Mouse (Mus musculus) spleen, postnatal 14 days (tissue): Measurements from ENCODE around the gene Mapk11.

Experiments
- DNase-seq, 2 experiments: peaks; one replicate each; pipeline ENCODE4 v3.0.0; 2021 to 2022; ENCODE audit warnings: low spot score in 2 of 2

Gene Mapk11

DNA sequence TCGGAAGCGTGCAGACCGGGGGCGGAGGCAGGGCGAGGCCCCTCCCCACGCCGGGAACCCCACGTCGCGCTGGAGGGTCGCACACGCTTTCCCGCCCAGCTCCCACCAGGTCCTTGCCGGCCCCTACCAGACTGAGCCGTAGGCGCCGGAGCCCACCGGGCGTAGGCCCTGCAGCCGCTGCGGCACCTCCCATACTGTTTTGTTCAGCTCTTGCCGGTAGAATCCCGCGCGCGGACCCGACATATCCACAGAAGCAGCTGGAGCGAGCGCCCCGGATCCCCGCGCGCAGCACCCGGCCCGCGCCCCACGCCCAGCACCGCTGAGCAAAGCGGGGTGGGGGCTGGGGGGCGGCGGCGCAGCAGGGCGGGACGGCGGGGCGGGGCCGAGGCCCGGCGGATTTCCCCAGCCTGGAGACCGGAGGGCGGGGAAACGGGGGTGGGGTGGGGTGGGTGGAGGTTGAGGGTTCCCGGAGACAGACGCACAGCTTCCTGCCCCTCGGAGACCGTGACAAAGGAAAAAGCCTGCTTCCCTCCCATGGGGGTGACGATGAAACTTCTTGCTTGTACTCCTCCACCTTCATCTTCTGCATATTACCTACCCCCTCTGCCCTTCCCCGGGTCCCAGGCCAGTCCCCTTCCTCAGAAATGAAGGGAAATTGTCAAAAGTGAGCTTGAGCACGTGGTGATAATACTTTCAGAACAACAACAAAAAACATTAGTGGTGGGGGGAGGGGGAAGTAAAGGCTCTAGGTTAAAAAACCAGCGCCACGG lies at the start of gene Mapk11:
Gene Mapk11 (minus strand): TSS at position 358 of the 770 bp plus-strand sequence.
- DNase-seq: no peak

DNA sequence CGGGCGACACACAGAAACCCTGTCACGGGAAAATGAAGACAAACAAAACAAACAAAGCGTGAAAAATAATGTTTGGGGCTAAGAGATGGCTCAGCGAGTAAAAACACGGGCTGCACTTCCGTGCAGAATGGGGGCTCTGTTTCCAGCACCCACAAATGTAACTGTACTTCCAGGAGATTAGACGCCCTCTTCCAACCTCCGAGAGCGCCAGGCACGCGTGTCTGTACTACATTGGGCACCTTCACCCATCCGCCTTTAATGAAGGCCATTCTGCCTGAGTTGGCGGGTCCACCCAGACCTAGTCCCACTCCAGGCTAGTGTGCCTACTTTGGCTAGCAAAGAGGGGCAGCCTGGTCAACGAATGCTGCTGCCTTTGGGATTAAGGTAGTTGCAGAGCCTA lies 47.6 kb upstream of the Mapk11 start:
- no peak for DNase-seq

DNA sequence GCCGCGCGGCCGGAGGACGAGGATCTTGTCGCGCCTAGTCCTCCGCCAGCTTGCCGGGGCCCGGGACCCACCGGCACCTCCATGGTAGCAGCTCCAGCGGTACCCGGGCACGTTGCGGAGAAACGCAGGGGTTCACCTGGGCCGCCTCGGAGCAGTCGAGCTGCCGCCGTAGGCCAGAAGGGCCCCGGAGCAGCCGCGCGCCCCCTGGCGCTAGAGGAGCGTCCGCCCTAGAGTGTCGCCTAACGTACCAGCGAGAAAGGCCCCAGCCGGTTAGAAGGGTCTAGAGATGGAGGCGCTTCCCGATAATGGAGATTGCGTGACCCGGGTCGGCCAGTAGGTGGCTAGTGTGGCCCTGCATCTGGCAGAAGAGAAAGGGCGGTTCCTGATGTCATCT lies 46.9 kb upstream of the Mapk11 start, which contains the start of gene Dennd6b:
Gene Dennd6b (minus strand): TSS at position 184 of the 394 bp plus-strand sequence.
- DNase-seq: peak; percentile 95 to 96

DNA sequence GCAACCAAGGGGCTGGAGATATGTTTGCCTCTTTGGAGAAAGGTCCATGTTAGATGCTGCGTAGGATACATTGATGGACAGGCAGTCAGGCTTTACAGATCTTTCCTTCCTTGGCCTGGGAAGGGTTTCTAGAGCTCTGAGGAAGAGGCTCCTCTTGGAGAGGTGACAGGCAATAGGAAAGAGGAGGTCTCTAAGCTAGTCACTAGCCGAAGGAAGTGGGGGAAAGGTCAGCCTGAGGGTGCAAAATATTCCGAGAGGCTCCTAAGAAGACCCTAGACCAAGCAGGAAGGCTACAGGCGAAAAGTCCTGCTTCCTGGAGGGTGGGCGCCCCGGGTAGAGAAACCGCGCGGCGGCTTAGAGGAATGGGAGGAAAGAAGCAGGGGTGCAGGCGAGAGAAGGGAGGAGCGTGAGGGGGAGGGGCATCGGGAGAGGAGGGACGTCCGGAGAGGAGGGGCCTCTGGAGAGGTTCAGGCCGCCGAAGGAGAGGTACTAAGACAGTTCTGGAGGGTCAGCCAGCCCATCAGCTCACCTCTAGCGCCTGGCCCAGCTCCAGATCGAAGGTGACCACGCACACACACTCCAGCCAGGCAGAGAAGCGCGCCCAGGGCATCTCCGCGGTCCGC lies 46.4 kb upstream of the Mapk11 start:
- DNase-seq: peak; percentile 82 to 84

DNA sequence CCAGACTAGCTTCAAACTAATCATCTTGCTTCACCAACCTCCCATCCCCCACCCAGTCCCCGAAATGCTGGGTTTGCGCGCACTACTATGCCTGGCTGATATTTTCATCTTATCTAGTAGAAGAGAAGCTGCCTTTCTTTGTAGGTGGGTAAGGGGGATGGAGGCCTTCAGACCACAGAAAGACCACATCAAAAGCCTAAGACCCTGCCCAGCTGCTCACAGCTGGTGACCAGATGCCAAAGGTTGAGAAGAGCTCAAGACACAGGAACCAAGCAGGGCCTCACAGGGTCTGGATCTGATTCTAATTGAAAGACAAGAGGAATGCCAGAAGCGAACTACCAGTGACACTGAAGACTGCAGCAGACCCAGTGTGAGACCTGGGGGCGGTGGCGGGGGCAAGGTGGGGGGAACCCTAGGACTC lies 45.8 kb upstream of the Mapk11 start:
- DNase-seq: no peak

DNA sequence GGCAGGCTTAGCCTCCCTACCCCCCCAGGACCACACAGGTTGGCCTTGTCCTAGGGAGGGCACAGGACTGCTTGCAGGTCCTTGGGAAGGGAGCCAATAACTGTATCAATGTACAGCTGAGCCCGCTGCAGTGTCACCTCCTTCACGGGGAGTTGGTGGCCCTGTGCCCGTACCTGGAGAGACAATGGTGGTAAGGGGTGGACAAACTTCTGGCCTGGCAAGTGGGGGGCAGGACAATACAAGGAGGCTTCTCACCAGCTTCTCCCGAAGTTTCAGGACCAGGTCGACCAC lies 35.5 kb upstream of the Mapk11 start:
- DNase-seq: no peak

DNA sequence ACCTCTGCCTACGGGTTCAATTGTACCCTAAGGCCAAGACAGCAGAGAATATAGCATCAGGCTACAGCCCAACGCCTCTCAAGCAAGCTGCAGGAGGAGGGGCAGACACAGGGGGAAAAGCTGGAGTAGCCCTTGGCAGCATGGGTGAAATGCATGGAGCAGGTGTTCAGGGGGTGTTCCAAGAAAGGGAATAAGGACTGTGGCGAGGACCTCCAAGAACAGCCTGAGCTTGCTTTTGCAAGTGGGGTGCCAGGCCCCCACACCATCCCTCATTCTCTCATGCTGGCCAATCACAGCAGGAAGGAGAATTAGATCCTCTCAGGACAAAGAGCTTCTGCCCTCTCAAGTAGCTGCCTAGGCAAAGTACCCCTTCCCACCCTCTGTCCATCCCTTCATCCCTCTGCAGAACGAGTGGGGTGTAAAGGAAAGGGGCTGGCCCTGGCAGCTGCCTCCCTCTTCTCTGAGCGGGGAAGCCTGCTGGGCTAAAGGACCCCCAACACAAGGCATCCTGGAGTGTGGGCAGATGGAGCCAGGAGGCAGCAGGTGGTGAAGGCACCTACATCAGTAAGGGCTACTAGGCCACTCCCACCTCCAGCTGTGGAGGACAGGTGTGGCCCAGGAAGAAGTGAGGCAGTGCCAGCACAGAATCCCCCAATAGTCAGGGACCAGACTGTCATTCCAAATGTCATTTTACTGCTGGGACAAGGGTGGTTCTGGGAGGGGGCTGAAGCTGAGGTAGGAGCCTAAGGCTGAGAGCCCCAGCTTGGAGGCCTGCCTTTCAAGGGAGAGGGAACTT lies 34.9 kb upstream of the Mapk11 start:
- DNase-seq: no peak

DNA sequence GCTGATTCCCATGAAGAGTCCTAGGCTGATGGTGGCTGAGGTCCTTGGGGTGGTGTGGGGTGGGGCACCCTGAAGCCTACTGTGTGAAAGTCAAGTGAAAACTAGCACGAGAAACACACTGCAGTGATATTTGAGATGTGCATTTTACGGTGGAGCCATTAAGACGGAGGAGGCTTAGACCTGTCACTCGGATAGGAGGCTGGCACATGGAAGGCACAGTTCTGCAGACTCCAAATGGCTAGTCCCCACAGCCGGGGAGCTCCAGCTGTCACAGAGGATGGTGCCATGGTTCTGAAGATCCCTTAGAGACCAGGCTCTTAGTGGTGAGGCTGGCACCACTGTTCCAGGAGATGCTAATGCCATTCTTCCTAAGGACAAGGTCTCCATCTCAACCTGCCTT lies 33.4 kb upstream of the Mapk11 start:
- no peak for DNase-seq

DNA sequence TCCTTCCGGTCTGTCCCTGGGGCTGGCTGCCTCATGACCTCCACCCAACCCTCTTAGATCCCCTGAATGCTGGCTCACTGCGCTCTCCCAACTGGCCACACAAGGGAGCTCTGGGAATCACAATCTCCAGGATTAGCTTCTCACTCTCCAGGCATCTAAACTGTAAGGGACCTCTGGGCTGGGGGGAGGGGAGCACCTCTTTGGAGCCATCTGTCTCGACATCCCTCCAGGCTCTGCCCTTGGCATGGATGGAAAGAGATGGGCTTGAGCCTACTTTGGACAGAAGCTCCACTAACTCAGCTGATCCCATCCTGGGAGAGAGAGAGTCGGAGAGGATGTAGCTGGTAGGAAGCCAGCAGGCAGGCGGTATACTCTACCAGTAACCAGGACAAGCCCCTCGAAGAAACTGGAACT lies 32.9 kb upstream of the Mapk11 start:
- no peak for DNase-seq

DNA sequence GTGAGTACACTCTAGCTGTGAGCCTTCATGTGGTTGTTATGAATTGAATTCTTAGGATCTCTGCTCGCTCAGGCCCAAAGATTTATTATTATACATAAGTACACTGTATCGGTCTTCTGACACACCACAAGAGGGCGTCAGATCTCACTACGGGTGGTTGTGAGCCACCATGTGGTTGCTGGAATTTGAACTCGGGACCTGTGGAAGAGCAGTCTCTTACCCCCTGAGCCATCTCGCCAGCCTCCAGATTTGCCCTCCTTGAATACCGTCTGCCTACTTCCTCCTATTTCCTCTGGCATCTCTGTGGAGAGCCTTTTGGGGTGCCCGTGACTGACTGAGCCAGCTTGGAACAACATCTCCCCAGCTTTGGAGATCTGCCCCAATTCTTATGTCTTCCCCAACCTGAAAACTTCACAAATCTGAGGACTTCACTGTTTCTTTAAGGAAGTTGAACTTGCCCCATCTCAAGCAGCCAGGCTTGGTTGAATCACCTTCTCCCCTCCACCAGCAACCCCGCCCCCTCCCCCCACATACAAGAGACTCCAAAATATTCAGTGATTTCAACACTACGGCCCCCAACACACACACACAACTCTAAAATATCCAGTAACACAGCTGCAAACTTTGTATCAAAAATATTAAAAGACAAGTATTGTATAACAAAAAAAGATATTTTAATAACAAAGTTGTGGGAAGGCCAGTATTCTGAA lies 32.3 kb upstream of the Mapk11 start:
- DNase-seq: no peak

DNA sequence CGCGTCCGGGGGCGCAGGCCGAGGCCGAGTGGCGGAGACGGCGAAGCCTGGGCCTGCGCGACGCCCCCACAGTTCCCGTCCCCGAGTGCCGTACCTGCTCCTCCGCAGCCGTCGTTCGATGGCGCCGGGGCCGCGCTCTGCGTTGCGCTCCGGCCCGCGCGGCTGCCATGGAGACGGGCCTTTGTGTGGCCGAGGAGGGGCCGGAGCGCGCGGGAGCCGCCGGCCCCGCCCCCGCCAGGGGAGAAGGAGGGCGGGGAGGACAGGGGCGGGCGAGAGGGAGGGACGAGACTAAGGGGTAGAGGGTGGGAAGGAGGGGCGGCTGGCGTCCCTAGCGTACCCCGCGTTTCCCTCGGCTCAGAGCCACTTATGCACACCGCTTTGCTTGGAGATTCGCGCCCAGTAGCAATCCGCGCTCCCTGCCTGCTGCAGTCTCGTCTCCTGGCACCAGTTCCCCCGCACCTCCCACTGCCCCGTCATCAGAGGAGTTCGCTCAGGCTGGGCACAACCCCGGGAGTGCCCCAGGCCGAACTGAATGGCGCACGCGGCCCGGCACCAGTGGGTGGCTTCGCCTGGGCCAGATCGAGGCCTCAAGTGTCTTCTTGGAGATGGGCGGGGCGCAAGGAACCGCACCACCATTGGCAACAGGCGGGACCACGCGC lies 31.3 kb upstream of the Mapk11 start, which contains the start of gene Plxnb2:
Gene Plxnb2 (minus strand): TSS at position 218 of the 659 bp plus-strand sequence.
- DNase-seq: peak in 1 of 2 experiments; percentile 26

DNA sequence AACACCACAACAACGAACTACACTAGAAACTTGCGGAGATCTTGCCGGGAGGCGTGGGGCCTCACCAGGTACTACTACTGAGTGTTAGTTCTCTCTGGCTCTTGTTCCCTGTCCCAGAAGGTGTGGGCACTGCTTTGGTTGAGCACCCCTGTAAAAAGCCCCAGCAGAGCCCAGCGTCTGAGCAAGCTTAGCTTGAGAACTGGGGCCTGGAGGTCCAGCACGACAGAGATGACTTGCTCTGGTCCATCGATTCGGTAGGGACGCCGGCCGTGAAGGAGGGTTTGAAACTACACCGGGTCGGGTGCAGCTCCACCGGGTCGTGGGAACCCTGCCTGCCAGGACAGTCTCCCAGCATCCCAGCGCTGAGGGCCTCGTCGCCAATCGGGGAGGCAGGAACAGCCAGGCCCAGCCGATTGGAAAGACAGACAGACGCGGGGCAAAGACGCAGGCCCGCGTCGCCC lies 30.7 kb upstream of the Mapk11 start:
- no peak for DNase-seq

DNA sequence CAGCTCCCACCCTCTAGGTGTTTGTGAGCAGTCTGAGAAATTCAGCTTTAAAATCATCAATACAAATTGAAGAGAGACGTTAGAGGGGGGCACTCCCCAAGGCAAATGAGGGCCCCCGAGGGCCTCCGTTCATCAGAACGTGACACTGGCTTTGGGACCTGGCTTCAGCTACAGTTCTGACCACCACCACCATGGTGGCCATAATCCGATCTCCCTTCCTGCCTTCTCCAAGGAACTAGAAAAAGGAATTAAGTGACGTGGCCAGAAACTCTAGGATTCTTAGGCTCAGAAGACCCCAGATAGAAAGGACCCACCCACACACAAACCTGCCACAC lies 30.2 kb upstream of the Mapk11 start:
- no peak for DNase-seq

DNA sequence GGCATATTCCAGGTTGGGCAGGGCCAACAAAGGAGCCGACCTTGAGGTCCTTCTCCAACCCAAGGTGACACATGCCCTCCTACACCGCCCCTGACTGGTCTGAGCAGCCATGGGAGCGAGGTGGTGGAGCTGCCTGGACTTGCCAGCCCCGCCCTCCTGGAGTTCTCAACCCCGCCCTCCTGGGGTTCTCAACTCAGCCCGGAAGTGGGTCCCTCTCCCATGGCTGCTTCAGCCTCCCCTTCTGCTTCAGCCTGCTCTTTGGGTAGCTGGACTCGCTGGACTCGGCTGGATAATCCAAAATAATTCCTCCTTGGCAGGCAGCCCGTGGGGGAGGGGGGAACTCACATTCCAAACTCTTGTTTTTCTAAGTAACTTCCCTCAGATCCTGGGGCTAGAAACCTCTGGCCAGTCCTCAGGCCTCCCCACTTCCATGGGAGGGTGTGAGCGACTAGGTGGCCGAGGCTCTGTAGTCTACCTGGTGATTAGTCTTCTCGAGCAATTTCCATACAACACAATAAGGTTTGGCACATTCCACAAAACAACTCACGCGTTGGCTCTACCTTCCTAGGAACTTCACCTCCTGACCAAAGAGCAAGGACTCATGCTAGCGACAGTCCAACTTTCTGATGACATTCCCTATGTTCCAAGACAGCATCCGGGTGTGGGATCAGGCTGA lies 29.7 kb upstream of the Mapk11 start:
- peak in 1 of 2 experiments; percentile 12 for DNase-seq

DNA sequence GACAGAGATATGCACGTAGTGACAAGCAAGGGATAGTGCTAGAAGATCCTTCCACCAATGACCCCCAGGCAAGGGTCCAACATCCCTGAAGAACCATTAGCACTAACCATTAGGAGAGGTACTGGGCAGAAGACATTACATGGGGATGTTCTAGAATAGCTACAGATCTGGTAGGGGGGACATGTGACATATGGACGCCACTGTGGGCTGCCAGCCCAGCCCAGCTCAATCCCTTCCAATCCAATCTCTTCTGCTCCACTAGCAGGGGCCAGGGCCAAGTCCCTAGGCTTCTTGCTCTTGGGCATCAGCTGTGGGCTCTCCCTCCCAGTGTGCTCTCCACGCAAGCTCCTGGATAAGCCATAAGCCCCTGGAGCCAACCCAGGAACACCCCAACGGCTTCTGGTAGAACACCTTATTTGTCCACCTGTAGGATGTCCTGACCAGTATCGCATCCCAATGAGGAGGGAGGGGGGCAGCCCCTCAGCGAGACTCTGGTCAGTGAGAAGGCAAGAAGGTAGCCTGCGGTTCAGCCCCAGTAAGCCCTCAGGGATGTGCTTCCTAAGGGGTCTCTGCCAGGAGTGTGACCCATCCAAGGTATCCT lies 28.9 kb upstream of the Mapk11 start:
- no peak for DNase-seq

DNA sequence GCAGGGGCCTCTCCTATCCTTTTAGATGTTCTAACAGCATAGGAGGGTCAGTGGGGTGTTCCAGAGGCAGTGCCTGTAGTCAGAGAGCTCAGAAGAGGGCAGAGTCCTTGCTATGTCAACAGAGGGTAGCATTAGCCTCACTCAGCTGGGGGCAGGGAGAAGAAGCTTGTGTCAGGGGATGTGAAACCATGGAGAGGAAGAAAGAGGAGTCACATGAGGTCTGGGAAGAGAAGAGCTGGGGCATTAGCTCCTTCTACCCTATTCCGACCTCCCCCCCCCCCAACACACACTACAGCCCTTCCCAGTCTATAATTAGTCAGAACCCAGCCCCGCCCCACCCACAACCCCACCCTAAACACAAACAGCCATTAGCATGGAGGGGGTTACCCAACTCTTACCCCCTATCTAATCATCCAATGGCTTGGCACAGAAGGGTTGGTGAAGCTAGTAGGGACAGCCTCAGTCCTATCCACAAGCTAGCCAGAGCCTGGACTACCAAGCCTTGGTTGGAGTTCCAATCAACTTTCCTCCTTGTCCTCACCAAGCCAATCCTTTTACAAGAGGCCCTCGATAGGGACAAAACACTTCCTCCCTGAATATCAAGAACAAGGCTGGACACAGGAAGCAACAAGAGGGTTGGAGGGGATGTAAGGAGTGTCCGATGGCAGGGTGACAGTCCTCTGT lies 28.3 kb upstream of the Mapk11 start:
- no peak for DNase-seq

DNA sequence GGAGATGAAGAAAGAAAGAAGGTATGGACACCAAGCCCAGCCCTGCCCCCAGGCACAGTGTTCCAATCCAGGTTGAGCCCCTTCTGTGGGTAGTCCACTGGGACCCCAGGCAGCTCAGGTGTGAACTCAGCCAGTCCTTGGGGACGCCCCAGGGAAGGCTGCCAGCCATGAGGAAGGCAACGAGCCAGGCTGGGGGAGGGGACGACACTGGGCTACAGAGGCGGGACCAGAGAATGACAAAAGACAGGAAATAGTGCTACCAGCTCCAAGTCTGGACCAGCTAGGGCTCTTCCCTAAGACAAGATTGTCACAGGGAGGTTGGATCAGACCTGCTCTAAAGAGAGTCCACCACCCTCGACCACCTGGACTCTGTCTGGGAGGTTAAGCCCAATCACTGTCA lies 27.7 kb upstream of the Mapk11 start:
- peak; percentile 26 to 36 for DNase-seq

DNA sequence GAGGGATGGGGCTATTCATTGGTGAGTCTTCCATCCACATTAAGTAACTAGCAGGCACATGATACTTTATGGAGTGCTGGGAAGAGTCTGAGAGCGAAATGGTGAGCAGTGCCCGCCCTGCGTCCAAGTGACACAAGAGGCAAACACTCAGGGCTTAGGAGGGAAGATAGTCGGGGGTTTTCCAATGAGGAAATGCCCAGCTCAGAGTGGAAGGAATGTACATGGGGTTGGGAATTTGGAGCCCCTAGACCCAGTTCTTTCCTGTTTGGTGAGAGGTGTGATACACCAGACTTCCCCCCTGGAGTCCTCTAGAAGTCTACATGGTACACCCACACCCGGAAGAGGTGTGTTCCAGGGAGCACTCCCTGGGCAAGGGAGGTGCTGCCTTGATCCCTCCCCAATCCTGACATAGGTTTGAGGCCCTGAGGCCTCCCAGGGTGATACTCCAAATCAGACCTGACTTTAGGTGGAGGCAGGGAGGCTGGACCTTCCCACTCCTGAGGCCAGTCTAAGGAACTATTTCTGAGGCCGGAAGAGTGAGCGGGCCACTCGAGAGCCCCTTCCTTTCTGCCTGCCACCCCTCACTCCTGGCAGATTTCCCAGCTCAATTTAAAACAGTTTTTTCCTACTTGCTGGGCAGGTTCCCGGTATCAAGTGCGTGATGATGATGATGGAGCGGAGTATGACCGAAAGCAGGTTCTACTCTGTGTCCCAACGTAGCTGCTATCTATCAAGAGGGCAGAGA lies 26.2 kb upstream of the Mapk11 start:
- no peak for DNase-seq

DNA sequence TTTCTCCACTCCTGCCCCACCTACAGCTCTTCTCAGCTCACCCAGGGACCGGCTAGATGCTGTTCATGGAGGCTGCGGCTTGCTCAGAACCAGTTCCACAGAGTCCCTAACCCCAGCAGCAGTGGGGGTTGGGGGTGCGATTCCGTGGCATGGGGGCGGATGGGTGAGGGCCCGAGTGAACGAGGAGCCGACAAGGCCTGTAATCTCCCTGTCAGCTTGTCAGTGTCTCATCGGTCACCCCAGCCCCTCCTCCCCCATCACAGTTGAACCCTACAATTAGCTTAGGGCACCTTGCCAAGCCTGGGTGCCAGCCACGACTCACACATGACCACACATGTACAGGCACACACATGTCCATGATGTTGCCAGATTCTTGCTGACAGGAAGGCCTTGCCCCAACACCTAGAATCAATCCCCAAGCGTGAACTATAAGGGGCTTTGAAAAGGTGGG lies 25.5 kb upstream of the Mapk11 start:
- DNase-seq: no peak
